Mouse (Mus musculus) ovary, adult 18-20 months (tissue): Measurements from ENCODE around the gene Stat3.

Experiments
- DNase-seq: peaks from one replicate; pipeline ENCODE4 v3.0.0; 2022; ENCODE audit warnings: low spot score, mixed read lengths

Gene Stat3

DNA sequence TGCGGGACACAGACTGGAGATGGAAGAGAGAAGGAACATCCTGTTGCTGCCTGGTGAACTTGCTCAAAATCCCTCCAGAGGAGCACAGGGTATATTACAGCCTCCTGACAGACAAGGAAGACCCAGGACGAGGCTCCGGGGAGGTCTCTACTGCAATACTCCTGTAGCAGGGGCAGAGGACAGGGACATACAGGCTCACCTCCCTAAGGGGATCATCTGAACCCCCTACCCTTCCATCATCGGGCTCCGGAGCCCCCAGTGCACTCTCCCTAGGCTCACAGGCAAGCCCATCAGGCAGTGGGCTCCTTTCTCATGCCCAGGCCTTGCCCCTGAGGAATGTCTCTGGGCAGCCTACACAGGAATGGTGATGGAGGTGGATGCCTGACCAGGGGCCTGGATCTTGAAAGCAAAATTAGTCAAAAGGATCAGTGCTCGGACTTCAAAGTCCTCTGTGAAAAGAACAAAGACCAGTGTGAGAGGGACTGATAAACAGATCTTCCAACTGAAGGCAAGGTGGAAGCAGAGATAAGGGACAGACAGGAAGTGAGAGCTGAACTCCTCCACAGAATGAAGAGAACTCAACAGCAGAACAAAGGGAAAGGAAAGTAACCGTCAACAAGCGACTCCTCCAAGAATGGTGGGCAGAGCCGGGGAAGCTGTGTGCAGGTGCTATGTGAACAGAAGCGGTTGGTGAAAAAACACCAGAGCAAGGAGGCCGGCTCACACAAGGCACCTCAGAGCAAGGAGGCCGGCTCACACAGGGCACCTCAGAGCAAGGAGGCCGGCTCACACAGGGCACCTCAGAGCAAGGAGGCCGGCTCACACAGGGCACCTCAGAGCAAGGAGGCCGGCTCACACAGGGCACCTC, 47.9 kb downstream of the Stat3 start:
- DNase-seq, result no peak

DNA sequence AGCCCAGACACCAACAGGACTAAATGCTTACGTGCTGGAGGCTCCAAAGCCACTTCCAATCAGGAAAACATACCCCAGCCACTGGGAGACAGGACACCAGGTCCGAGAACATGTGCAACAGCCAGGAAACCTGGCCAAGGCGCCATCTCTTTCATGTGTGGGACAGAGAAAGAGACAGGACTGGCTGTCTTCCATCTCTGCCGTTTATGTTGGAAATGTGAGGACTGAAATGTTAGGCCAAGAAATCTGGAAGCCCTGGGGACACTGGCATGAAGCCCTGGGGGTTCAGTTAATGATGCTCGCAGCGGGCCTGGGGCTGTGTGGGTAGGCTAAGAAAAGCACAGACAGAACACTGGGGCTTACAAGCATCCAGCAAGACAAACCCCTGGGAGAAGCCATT, 48.9 kb downstream of the Stat3 start:
- DNase-seq, result no peak

DNA sequence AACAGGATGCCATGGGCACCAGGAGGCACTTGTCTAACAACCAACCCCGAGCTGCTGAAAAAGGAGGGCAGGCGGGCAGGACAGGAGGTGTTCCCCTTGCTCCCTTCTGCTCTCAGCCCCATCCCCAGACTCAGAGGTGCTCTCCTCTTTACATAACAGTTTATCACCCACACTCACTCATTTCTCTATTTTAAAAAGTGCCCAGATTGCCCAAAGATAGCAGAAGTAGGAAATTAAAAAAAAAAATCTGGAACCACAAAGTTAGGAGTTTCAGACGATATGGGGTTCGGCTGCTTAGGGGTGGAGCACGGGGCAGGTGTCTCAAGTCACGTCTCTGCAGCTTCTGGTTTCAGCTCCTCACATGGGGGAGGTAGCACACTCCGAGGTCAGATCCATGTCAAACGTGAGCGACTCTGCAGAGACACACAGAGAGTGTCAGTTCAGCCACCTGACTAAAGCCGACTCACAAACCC, 51.0 kb downstream of the Stat3 start:
- no peak for DNase-seq

DNA sequence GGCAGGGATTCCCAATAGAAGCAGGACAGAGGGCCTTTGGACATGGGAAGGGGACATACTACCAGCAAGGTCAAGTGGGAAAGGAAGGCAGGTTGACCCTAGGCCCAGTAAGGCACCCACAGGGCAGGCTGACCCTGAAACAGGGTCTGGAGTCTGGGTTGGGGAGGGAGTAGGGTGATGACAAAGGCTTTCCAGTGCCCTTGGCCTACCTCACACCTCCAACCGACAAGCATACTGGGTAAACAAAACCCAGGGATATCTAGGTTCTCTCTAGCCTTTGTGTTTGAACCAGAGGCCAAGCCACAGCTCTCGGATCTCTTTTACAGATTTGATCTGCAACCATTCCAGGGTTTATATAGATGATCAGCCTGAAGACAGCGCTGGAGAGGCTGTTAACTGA, 51.6 kb downstream of the Stat3 start:
- peak; percentile 47 for DNase-seq

DNA sequence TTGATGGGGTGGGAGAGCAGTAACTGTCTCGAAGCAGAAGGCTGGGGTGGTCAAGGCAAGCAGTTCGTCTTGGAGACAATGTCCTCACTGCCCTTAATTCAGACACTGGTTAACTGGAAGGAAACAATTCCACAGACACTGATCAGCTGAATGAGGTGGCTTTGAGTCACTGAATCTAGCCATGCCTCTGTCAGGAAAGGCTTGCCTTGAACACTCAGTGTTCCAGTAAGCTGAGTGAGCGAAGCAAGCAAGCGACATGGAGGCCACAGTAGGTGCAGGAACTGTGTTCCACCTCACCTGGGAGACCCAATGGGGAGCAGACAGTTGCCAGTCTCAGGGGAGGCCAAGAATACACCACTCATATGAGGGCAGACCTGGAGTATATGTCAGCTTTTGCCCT, 52.1 kb downstream of the Stat3 start:
- DNase-seq, result no peak

DNA sequence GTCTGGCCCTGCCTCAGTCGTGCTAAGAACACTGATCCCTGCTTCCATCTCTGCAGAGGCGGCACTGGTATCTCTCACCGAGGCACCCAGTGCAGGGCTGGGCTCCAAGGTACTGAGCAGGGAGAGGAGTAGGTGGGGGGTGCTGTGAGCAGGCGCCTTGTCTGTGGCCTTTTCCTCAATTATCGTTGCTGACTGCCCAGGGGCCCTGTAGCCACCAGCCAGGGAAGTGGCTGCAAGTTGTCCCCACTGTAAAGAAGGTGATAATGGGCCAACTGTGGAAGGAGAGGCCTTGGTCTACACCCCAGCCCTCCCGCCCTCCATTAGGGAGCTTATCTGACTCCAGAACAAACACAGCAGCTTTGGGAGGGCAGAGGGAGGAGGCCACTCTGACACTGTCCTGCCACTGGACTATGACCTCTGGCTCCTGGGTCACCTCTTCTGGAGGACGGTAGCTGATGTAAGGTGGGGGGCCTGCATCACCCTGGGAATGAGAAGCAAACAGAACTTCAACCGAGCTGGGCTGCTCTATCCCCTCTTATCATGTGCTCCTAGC, 53.1 kb downstream of the Stat3 start:
- DNase-seq, result no peak

DNA sequence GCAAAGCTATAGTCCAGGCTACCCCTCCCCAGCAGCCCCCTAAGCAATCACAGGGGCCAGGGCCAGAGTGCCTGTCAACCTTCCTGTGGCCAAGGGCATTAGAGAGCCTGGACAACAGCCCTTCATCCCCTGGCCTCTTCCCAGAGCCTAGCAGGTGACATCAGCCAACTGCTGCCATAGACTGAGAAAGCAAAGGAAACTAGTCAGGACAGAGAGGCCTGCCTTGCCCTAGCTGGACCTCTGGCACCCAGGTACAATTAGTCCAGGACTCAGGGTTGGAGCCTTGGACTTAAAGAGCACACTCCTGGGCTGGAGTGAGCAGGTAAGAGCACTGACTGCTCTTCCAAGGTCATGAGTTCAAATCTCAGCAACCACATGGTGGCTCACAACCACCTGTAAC, 53.9 kb downstream of the Stat3 start:
- no peak for DNase-seq

DNA sequence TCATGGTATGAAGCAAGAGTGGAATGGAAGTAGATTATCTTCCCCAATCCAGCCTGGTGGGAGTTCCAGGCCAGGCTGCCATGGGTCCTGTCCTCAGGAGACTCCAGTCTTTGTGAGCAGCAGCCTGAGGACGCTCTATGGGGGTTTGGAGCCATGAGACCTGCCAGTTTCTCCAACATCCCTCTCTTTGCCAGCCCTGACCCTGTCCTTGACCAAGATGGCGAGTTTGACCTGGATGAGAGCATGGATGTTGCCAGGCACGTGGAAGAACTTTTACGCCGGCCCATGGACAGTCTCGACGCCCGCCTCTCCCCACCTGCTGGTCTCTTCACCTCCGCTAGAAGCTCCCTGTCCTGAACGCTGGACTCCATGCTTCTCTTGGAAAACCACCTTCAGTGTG, 55.7 kb downstream of the Stat3 start:
- DNase-seq, result no peak

DNA sequence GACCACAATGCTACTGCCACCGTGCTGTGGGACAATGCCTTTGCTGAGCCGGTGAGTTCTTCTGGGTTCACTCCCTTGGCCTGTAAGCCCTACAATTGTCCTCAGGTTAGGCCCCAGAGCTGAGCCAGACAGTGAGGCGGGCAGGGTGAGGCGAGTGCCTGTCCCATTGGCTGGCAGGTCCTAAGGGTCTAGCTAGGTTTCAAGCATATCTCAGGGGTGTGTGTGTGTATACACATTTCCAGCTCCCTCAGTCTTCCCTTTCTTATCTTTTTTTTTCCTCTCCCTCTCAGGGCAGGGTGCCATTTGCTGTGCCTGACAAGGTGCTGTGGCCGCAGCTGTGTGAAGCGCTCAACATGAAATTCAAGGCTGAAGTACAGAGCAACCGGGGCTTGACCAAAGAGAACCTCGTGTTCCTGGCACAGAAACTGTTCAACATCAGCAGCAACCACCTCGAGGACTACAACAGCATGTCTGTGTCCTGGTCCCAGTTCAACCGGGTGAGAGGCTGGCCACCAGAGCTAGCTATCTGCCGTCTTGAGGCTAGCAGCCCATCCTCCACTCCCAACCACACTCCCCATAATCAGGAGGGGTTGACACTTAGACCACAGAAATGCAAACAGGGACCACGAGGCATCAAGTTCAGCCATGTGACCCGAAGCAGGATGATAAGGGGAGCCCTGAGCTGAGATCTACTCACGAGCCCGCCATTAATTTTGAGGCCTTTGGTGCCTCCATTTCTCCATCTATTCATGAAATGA, 59.8 kb downstream of the Stat3 start:
- DNase-seq, result no peak

DNA sequence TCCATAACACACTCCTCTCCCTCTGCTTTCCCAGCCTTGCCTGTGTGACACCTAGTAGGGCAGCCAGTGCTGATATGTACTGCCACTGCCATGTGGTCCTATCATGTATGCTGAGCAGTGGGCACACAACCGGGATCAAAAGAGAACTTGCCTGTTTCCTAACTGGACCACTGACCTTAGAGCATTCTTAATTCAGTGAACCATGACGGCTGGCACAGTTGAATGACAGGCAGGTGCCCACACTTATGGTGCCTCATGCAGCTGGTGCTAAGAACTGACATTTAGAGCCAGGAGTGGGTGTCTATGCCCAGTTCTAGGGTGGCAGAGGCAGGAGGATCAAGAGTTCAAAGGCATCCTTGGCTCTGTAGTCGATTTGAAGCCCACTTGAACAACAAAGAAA, 63.6 kb downstream of the Stat3 start:
- DNase-seq, result no peak

DNA sequence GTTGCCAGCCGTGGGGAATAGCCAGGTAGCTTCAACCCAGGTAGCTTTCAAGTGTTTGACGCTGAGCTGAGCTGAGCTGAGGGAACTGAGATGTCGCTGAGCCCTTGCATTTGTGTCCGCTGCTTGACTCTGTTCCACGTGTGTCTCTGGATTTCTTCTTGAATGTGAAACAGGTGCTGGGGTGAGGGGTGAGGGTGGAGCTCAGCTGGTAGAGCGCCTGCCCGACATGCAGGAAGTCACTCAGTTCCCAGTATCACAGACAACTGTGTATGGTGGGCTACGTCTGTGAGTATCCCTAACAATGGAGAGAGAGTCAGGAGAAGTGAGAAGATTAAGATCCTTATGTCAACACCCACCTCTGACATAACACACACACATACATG, 68.4 kb downstream of the Stat3 start:
- no peak for DNase-seq

DNA sequence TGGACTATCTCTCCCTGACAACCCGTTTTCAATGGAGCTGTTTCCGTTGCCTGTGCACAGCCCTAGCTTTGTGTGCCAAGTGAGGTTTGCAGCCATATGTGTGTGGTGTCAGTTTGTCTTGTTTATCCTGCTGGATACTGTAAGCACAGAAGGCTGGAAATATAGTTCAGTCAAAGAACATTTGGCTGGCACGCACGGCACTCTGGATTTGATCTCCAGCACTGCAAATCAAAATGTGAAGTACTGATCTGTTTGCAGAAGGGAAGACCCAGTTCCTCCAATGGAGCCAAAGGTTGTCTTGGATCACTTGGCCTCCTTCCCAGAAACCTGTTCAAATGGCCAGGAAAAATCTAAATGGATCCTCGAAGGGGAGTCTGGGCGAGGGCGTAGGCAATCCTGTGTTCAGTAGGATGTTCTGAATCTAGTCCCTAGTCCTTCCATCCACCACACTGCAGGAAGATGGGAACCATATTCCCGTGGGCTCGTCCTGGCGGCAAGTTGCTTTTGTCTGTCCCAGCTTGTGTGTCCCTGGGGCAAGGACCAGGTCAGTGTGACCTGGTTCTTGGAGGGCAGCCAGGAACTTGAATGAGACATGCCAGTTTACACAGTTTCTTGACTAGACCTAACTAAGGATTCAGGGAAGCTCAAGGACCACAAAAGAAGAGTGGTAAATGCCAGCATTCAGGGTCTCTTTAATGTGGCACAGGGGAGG, 68.9 kb downstream of the Stat3 start:
- DNase-seq, result peak; percentile 71

DNA sequence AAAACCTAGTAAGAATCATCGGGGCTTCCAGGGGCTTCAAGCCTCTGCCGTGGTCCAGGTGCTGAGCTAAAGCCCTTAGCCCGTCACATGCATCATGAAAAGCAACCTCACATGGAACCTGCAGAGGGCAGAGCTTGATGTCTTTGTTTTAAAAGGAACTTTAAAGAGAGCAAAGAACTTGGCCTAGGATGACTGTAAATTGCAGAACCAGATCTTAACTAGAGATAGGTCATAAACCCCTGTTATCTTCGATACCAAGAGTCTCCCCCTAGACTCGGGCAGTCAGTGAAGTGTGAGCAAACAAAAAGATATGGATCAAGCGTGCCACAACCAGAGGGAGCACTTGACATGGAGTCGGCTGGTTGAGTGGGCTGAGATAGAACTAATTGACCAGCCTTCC, 73.7 kb downstream of the Stat3 start:
- no peak for DNase-seq

DNA sequence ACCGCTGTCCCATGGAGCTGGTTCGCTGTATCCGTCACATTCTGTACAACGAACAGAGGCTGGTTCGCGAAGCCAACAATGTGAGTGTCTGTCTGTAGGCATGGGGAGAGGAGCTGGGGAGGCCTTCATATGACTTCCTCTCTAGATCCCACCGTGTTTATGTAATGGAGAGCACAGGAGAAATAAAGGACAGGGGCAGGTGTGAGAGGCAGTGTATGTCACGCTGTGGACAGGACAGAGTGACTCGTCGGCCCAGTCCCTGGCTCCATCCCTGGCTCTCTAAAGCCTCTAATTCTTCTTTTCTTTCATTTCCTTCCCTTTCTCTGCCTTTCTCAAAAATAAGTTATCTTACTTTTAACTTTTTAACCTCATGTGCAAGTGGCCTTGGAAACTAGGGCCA, 76.2 kb downstream of the Stat3 start:
- no peak for DNase-seq

DNA sequence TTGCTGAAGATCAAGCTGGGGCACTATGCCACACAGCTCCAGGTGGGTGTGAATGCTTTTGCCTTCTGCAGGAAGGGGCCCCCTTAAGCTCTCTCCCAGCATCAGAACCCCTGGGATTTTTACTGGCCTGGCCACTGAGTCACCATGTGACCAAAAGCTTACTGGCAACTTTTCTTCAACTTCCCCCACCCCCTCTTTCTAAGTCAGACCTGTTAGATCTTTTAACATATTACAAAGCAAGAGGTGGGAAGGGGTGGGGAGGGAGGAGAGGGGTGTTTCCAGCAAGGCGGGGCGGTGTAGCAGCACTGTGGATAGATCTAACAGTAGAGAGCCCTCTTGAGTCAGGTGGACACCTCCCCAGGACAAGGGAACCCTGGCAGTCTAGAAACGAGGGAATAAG, 77.5 kb downstream of the Stat3 start:
- DNase-seq, result no peak

DNA sequence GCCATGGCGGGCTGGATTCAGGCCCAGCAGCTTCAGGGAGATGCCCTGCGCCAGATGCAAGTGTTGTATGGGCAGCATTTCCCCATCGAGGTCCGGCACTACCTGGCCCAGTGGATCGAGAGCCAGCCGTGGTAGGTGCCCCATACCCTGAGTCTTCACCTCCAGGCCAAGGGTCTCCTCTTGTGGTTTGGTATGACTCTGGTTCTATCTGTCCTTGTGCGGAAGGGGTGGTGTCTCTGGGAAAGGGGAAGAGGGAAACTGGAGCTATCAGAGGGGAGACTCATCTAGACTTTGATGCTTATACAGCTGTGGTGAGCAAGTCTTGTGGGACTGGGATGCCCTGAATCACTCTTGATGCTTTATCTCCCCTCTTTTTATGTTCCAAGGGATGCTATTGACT, 78.0 kb downstream of the Stat3 start:
- no peak for DNase-seq

DNA sequence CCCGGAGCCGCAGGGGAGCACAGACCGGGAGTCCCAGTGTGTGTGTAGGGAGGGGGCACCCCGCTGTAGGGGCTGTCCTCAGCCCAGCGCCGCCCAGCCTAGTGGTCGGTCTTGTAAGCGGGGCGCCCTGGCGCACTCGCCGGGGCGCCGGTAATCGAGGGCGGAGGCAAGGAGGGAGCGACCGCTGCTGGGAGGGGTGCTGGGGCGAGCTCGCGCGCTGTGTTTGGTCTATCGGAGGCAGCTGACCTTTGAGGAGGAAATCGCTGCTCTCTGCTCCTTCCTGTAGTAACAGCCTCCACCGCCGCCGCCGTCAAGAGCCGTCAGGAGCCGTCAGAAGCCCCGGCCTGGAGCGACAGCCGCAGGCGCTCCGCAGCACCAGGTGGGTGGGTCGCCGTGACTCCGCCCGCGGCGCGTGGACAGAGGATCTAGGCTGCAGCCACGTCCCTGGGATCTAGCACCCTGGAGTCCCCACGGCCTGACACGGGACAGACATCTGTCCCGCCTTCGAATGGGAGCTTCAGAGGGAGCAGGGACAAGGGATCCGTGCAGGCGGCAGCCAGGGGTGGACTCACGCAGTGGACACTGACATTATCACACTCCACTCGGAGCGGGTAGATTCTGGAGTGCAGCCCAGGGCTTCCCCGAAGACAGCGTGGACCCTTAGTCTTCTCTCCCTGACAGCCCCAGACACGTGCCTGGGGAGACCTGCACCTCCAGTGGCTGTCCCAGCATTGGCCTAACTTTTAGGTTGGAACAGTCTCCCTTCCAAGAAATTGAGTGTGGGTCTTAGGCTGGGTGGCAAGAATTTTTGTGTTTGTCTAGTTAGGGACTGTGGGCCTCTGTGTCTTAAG, 78.9 kb downstream of the Stat3 start:
- peak; percentile 83 for DNase-seq

DNA sequence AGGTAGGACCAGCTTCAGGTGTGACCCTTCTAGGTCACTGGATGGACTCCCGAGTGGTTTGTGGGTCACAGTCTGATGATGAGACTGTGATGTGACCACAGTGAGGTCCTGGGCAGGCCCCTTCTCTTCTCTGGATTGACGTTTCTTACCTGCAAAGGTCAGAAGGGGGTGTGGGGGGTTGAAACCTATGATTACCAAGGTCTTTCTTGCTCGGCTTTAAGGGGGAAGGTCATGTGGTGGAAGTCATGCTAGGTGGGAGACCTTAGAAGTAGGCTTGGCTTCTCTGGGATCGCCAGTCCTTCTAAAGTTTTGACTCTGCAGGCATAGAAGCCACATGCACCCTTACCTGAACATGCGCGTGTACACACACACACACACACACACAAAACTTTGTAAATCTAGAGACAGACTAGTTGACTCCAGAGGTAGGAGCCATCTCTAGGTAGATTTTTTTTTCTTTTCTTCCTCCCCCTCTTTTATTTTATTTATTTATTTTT, 79.7 kb downstream of the Stat3 start:
- no peak for DNase-seq

DNA sequence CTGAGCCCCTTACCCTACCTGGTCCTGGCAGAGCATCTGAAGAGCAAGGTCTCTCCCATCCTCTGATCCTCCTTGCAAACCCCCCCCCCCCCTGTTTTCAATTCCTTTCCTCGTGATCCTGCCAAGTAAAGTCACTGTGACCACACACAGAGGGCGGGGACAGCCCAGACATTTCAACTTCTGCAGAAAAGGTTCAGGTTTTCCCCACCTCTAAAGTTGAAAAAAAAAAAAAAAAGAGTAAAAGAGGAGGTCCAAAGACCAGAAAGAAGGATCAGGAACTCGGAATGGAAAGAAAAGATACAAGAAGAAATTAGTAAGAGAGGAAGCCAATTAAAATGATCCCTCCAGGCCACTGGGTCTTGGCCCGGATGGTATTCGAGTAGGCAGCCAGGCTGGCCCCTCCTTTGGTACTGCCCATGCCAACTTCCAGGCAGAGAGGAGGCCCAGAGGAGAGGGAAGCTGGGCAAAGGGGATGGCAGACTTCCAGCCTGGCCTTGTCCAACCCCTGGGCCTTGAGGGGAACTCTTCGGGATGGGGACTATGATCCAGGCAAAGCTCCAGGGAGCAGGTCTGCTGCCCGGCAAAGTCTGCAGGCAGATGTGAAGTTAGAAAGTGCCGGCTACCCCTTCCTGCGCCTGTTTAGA, 80.3 kb downstream of the Stat3 start, which contains the start of gene Stat5a:
Gene Stat5a (plus strand): TSS at position 417 of the 644 bp plus-strand sequence.
- peak; percentile 91 for DNase-seq

DNA sequence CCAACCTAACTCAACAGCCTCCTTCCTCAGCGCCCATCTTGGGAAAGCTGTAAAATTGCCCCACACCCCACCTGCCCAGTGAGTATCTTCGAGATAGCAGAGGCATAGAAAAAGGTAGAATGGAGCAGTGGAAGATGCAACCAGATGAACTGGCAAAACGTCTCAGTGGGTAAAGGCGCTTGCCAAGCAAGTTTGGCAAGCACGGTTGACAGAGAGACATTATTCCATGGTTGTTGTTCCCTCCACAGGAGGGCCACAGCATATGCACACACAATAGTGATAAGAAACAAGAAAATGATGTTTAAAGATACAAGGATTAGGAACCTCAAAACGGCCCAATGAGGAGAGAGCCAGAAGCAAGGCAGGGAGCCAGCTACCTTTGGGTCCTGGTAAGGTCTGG, 81.4 kb downstream of the Stat3 start:
- no peak for DNase-seq

DNA sequence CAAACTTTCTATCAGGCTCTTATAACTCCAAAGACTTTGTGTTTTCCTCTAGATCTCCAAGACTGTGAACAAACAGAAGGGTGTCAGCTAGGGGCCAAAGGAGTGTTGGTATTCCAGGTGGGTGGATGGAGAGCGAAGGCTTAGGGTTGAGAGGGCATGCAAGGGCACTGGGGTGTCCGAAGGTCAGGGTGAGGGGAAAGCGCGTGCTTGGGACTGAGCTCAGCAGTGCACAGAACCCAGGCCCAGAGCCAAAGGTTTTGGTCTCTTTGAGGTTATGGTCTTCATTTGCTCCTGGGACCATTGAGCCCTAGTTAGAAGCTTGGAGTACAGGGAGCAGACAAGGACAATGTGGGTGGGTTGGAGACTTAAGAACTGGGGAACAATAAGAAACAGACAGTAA, 84.2 kb downstream of the Stat3 start:
- no peak for DNase-seq
